Mouse (Mus musculus) C2C12 (cell line): ENCODE measurements around the gene Acvr1. TPM values are rescaled to one million over a fixed set of nuclear protein-coding genes. Genes with fewer than 3 reads are reported as not detected.
A peak's percentile ranks its signal among the peaks of the same experiment; 100 is the strongest.

Source experiments
- H3K27me3 ChIP-seq: one replicate; pipeline ENCODE4 v1.6.1; 2011; ENCODE audit not compliant: control insufficient read depth, insufficient read depth, insufficient read length
- H3K36me3 ChIP-seq: one replicate; pipeline ENCODE4 v1.6.1; 2011; ENCODE audit not compliant: control insufficient read depth, insufficient read depth
- H3K4me3 ChIP-seq: one replicate; pipeline ENCODE4 v1.5.1; 2011; ENCODE audit warnings: mild to moderate bottlenecking, control low read depth; ENCODE audit not compliant: poor library complexity, insufficient read depth, severe bottlenecking
- H3K79me2 ChIP-seq: one replicate; pipeline ENCODE4 v1.6.1; 2011; ENCODE audit not compliant: control insufficient read depth, insufficient read depth
- H3K79me3 ChIP-seq: one replicate; pipeline ENCODE4 v1.6.1; 2011; ENCODE audit warnings: low read depth, control low read depth
- H3ac ChIP-seq: one replicate; pipeline ENCODE3; 2011; ENCODE audit warnings: low read depth; ENCODE audit not compliant: control insufficient read depth, insufficient read length
- CEBPB ChIP-seq: IDR thresholded peaks from one replicate; pipeline ENCODE4 v1.6.1; 2011; ENCODE audit warnings: low read depth, mild to moderate bottlenecking, control low read depth, moderate library complexity
- CTCF ChIP-seq: IDR thresholded peaks from one replicate; pipeline ENCODE4 v1.5.1; 2011; ENCODE audit not compliant: control insufficient read depth, insufficient read depth, insufficient read length
- FOSL1 ChIP-seq: IDR thresholded peaks from one replicate; pipeline ENCODE4 v1.8.0; 2011; ENCODE audit warnings: mild to moderate bottlenecking, low read length; ENCODE audit not compliant: poor library complexity, insufficient read depth, severe bottlenecking
- MAX ChIP-seq: IDR thresholded peaks from one replicate; pipeline ENCODE4 v1.6.1; 2011; ENCODE audit warnings: mild to moderate bottlenecking, control low read depth
- MYOD1 ChIP-seq: IDR thresholded peaks from one replicate; pipeline ENCODE4 v1.6.1; 2011; ENCODE audit warnings: low read depth; ENCODE audit not compliant: control insufficient read depth, insufficient read length
- MYOG ChIP-seq: IDR thresholded peaks from one replicate; pipeline ENCODE4 v1.6.1; 2011; ENCODE audit not compliant: control insufficient read depth, insufficient read length; ENCODE audit errors: extremely low read depth
- USF1 ChIP-seq: IDR thresholded peaks from one replicate; pipeline ENCODE4 v1.6.1; 2011; ENCODE audit warnings: low read depth, mild to moderate bottlenecking, control low read depth, moderate library complexity
- long read RNA-seq, 2 experiments: library from polyadenylated mRNA; unstranded; transcript quantifications; one replicate each; pipeline ENCODE4 v2.0.0; 2019 to 2020
- polyA plus RNA-seq: library from polyadenylated mRNA; unstranded; fragments of >200 nt; fragmentation: generic; extraction: Trizol; gene quantifications from one replicate; pipeline ENCODE4 v1.2.1, GENCODE M21; 2012; ENCODE audit warnings: missing spikeins

Gene Acvr1
- 37.2 TPM for polyA plus RNA-seq
- long read RNA-seq, experiment 1, partial matches to known transcripts: 2 of 5 reads
- long read RNA-seq, experiment 1, other reads (novel, unspliced or antisense): 1 of 5 reads
- long read RNA-seq, experiment 2, transcript Acvr1-204 (12 exons, 3,050 nt): minor isoform, 5 of 32 reads
- long read RNA-seq, experiment 2, transcript Acvr1-201 (11 exons, 2,394 nt): major isoform, 16 of 32 reads
- long read RNA-seq, experiment 2, partial matches to known transcripts: 3 of 32 reads
- long read RNA-seq, experiment 2, other reads (novel, unspliced or antisense): 7 of 32 reads

DNA sequence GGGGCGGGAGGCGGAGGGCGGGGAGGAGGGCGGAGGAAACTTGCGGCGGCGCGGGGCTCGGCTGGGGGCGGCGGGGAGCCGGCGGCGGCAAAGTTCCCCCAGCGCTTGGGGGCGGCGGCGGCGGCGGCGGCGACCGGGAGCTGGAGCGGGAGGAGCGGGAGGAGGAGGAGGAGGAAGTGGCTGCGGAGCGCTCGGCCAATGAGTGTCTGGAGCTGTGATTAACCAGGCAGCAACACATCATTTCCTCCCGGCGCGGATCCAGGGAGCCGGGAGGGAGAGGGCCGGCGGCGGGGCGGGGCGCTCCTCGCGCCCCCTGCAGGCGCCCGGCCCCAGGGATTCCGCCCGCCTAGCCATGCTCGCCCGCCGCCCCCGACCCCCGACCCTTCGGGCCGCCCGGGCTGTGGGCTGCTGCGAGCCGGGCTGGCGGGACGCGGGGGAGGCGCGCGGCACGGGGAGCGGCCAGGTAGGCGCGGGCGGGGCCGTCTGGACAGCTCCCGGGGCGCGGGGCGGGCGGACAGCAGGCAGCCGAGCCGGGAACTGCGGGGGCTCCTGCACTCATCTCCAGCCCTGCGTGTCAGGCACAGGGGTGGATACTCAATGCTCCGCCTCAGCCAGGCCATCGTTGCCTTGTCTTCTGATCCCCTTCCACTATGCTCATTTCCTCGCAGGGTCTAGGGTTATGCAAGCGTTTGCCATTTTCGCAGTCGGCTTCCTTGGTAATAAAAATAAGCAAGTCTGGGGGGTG is at the start of gene Acvr1, which contains the start of gene Upp2:
TSS of gene Acvr1 (minus strand) at position 92 of the 745 bp plus-strand sequence.
TSS of gene Upp2 (plus strand) at position 233 of the 745 bp plus-strand sequence.
- H3K27me3 ChIP-seq: no peaks in the 10 kb centered on the region
- peaks cover 70% of the 10 kb centered on the region for H3K79me2 ChIP-seq
- H3ac ChIP-seq: peak within 1 kb of the TSS; percentile 98
- H3K4me3 ChIP-seq: peak within 1 kb of the TSS; percentile 81
- no peaks in the 10 kb centered on the region for H3K36me3 ChIP-seq
- H3K79me3 ChIP-seq: peaks cover 51% of the 10 kb centered on the region
- TF ChIP-seq CTCF: peak; percentile 40
- no peak for TF ChIP-seq MYOD1

DNA sequence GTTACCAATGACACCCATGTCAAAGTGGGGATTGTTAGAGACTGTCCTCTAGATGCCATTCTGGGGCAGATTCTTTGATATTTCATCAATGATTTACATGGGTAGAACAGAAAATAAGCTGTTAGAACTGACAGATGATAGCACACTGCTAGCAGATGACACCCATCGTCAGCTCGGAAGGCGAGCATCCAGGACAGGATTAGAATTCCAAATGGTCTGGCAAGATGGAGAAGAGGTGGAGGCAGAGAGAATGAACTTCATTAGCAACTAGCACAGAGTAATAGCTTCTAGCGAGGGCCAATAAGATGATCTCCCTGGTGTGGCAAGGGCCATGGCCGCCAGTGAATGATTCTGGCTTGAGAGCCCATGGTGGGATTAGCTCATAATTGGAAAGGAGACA is 48.8 kb upstream of the Acvr1 start:
- Histone ChIP-seq H3K36me3 (no peaks in the 10 kb centered on the region), H3K27me3 (no peaks in the 10 kb centered on the region), H3K79me2 (no peaks in the 10 kb centered on the region), H3K79me3 (no peaks in the 10 kb centered on the region), H3ac (no peak overlapping the region), H3K4me3 (no peak overlapping the region)
- no peak for TF ChIP-seq FOSL1

DNA sequence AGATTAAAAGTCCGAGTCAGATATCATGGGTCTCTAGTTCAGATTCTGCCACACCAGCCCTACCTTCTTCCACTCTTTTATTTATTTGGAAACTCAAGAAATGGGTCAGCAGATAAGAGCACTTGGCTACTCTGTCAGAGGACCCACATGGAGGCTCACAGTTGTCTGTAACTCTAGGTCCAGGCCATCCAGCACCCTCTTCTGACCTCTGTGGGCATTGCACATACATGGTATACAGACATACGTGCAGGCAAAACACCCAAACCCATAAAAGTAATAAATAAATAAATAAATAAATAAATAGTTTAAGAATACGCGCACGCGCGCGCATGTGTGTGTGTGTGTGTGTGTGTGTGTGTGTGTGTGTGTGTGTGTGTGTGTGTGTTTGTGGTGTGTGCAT is 47.9 kb upstream of the Acvr1 start:
- no peaks in the 10 kb centered on the region for H3K79me2 ChIP-seq
- H3K27me3 ChIP-seq: no peaks in the 10 kb centered on the region
- H3ac ChIP-seq: no peak overlapping the region
- H3K36me3 ChIP-seq: no peaks in the 10 kb centered on the region
- H3K79me3 ChIP-seq: no peaks in the 10 kb centered on the region
- TF ChIP-seq USF1: no peak
- TF ChIP-seq MAX: no peak
- TF ChIP-seq MYOD1: no peak
- no peak for TF ChIP-seq MYOG
- TF ChIP-seq FOSL1: no peak
- no peak overlapping the region for H3K4me3 ChIP-seq

DNA sequence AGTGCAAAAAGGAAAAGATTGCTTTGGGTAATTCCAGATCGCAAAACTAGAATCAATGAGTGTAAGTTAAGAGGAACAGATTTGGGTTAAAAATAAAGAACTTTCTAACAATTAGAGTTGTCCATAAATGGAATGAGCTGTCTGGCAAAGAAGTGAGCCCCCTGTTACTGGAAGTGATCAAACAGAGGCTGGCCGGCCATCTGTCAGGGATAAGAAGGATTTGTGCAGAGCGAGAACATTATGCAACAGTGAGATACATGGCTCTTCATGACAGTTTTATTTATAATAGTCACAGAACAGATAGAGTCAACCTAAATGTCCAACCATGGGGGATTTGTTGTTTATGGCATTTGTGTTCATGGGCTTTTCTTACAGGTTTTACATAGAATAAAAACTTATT is 46.8 kb upstream of the Acvr1 start:
- H3K27me3 ChIP-seq: no peaks in the 10 kb centered on the region
- no peaks in the 10 kb centered on the region for H3K36me3 ChIP-seq
- TF ChIP-seq MAX: no peak
- TF ChIP-seq MYOG: no peak
- no peak for TF ChIP-seq CEBPB
- TF ChIP-seq FOSL1: no peak
- no peak for TF ChIP-seq USF1
- TF ChIP-seq CTCF: no peak
- no peak for TF ChIP-seq MYOD1
- no peak overlapping the region for H3K4me3 ChIP-seq
- H3K79me3 ChIP-seq: no peaks in the 10 kb centered on the region
- no peaks in the 10 kb centered on the region for H3K79me2 ChIP-seq
- no peak overlapping the region for H3ac ChIP-seq

DNA sequence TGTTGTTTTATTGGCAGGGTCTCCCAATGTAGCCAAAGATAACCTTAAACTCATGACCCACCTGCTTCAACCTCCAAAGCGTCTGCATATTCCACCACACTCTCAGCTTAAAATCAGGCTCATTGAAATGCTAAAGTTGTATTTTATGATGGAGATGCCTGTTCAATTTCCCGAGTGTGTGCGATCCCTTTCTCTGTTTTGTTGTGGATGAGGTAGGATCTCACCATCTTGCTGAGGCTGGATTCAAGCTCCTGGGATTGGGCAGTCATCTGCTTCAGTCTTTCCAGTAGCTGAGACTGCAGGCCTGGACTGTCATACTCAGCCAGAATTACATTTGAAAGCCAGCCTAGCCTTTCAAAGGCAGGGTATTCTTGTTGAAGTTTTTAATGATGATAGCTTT is 37.8 kb upstream of the Acvr1 start:
- TF ChIP-seq CEBPB (no peak), MYOD1 (no peak), CTCF (no peak), FOSL1 (no peak), USF1 (no peak), MYOG (no peak), MAX (no peak)
- Histone ChIP-seq H3K79me3 (no peaks in the 10 kb centered on the region), H3ac (no peak overlapping the region), H3K4me3 (no peak overlapping the region), H3K36me3 (no peaks in the 10 kb centered on the region), H3K79me2 (no peaks in the 10 kb centered on the region), H3K27me3 (no peaks in the 10 kb centered on the region)

DNA sequence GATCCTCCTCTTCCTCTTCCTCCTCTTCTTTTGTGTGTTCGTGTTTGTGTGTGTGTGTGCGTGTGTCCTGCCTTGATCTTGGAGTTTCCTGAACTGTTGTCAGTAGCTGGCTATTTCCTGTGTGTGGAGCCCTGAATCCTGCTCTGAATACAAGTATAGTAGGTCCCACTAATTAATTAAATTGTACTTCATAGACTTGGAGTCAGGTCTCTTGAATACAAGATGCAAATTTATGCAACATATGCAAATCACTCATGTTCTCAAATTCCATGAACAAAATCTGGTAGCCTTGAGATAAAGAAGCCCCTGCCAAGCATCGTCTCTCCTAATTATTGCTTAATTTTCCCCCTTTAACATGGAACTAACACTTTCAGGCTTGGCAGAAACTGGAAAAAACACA is 36.4 kb upstream of the Acvr1 start:
- TF ChIP-seq FOSL1 (no peak), USF1 (no peak), MYOD1 (no peak), CEBPB (no peak), MYOG (no peak), MAX (no peak), CTCF (no peak)
- Histone ChIP-seq H3K79me3 (no peaks in the 10 kb centered on the region), H3K79me2 (no peaks in the 10 kb centered on the region), H3K36me3 (no peaks in the 10 kb centered on the region), H3K4me3 (no peak overlapping the region), H3K27me3 (no peaks in the 10 kb centered on the region), H3ac (no peak overlapping the region)
